In the genomic region with DNA sequence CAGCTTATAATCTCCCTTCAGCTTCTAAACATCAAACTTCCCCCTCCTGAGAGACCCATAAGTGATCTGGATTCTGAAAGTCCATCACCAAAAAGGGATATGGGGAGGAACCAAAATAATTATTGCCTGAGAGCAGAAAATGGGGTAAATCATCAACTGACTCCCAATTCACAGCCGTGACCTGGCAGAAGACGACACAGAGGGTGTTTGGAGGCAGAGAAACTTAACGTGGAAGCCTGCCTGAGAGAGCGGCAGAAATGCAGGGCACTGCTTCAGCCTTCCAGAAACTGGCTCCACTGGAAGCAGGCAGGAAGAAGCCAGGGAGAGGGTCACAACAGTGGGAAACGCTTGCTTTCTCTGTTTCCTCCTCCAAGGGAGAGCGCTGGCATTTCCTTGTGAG, we compare ENCODE assay signal across 19 mouse cellular contexts. TPM values are rescaled to one million over a fixed set of nuclear protein-coding genes. Genes with fewer than 3 reads are reported as not detected.
DNase-seq lines count a peak whose midpoint lies in the region; ATAC-seq lines count a peak whose summit lies in the region.
"Had no signal": no experiment of that assay in that cellular context is flagged by ENCODE, and none has a peak within 500 bp of the region (broad histone marks: within the 10 kb centered on the region; RNA-seq: fewer than 3 reads in every experiment).

No protein-coding gene starts in this region.

- no peak overlapping the region for H3K4me2 ChIP-seq in embryonic facial prominence, embryonic 13.5 days
- no peak overlapping the region for H3K4me2 ChIP-seq in midbrain, embryonic 16.5 days (ENCODE audit: low read length)
- no peak overlapping the region for H3K4me2 ChIP-seq in hindbrain, embryonic 11.5 days (replicated peaks; ENCODE audit: low read depth, low read length)
- H3K4me2 ChIP-seq: forebrain, embryonic 13.5 days; heart, embryonic 11.5 days; heart, embryonic 15.5 days; hindbrain, embryonic 14.5 days had no signal

- H3K27ac ChIP-seq in embryonic facial prominence, embryonic 10.5 days (replicated peaks): peak overlapping the region; percentile 72; the same call in 1 of the 2 replicates
- peak overlapping the region; percentile 51; the same call in 1 of the 2 replicates for H3K27ac ChIP-seq in embryonic facial prominence, embryonic 13.5 days
- H3K27ac ChIP-seq in limb, embryonic 10.5 days: peak overlapping the region; percentile 42; the same call in 1 of the 2 replicates
- no peak overlapping the region for H3K27ac ChIP-seq in midbrain, embryonic 16.5 days (ENCODE audit: low read length)
- H3K27ac ChIP-seq in hindbrain, embryonic 11.5 days (ENCODE audit: low read depth, low read length): no peak overlapping the region
- H3K27ac ChIP-seq: forebrain, embryonic 13.5 days; heart, adult 2 months; heart, embryonic 15.5 days; hindbrain, embryonic 14.5 days had no signal

- no peak overlapping the region for H3K4me3 ChIP-seq in embryonic facial prominence, embryonic 10.5 days
- H3K4me3 ChIP-seq in embryonic facial prominence, embryonic 13.5 days: no peak overlapping the region
- no peak overlapping the region for H3K4me3 ChIP-seq in limb, embryonic 10.5 days
- no peak overlapping the region for H3K4me3 ChIP-seq in midbrain, embryonic 16.5 days (ENCODE audit: low read depth, low read length)
- H3K4me3 ChIP-seq in hindbrain, embryonic 11.5 days (ENCODE audit: low read depth, low read length): no peak overlapping the region
- H3K4me3 ChIP-seq: forebrain, embryonic 13.5 days; heart, adult 2 months; heart, embryonic 15.5 days had no signal

- no peak overlapping the region for H3K9ac ChIP-seq in embryonic facial prominence, embryonic 13.5 days
- H3K9ac ChIP-seq in midbrain, embryonic 16.5 days (ENCODE audit: low read depth, low read length): no peak overlapping the region
- no peak overlapping the region for H3K9ac ChIP-seq in hindbrain, embryonic 11.5 days (ENCODE audit: low read depth, low read length)
- H3K9ac ChIP-seq: forebrain, embryonic 13.5 days; forebrain, postnatal 0 days; heart, embryonic 15.5 days; hindbrain, embryonic 14.5 days had no signal

- DNase-seq in kidney, adult 8-10 months: peak; percentile 29 to 42
- DNase-seq in kidney, adult 11 months: no peak
- DNase-seq in embryonic facial prominence, embryonic 10.5 days (ENCODE audit: low spot score): no peak
- DNase-seq in limb, embryonic 10.5 days (ENCODE audit: low spot score): no peak
- DNase-seq in hindbrain, embryonic 11.5 days (ENCODE audit: low spot score): no peak
- DNase-seq: adrenal gland, adult 2 months; adrenal gland, postnatal 36 days; cerebellum, adult 2 months; cerebellum, postnatal 10 days; forebrain, postnatal 0 days; gastrocnemius, postnatal 14 days; heart, adult 2 months; heart, postnatal 14 days had no signal

- no peaks in the 10 kb centered on the region for H3K9me3 ChIP-seq in embryonic facial prominence, embryonic 10.5 days
- H3K9me3 ChIP-seq in embryonic facial prominence, embryonic 13.5 days: no peaks in the 10 kb centered on the region
- H3K9me3 ChIP-seq in limb, embryonic 10.5 days (replicated peaks): no peaks in the 10 kb centered on the region
- no peaks in the 10 kb centered on the region for H3K9me3 ChIP-seq in midbrain, embryonic 16.5 days (replicated peaks; ENCODE audit: control insufficient read depth, low read length, poor library complexity, severe bottlenecking)
- H3K9me3 ChIP-seq in hindbrain, embryonic 11.5 days (ENCODE audit: control insufficient read depth, low read length): no peaks in the 10 kb centered on the region
- H3K9me3 ChIP-seq: forebrain, embryonic 13.5 days; heart, embryonic 15.5 days had no signal

- 60% methylated on average over 6 of the region's 6 CpGs for WGBS in embryonic facial prominence, embryonic 10.5 days
- WGBS in embryonic facial prominence, embryonic 13.5 days: 57% methylated on average over 6 of the region's 6 CpGs
- WGBS in limb, embryonic 10.5 days: 53% methylated on average over 6 of the region's 6 CpGs
- 72% methylated on average over 6 of the region's 6 CpGs for WGBS in midbrain, embryonic 16.5 days
- whole genome bisulfite sequencing in hindbrain, embryonic 11.5 days: 61% methylated on average over 6 of the region's 6 CpGs

- no peaks in the 10 kb centered on the region for H3K36me3 ChIP-seq in embryonic facial prominence, embryonic 10.5 days (replicated peaks)
- no peaks in the 10 kb centered on the region for H3K36me3 ChIP-seq in embryonic facial prominence, embryonic 13.5 days
- H3K36me3 ChIP-seq in limb, embryonic 10.5 days: no peaks in the 10 kb centered on the region
- H3K36me3 ChIP-seq in midbrain, embryonic 16.5 days (ENCODE audit: control insufficient read depth, insufficient read depth, low read length): no peaks in the 10 kb centered on the region
- H3K36me3 ChIP-seq in hindbrain, embryonic 11.5 days (ENCODE audit: control insufficient read depth, insufficient read depth, low read length): no peaks in the 10 kb centered on the region
- H3K36me3 ChIP-seq: heart, embryonic 15.5 days had no signal

- H3K4me1 ChIP-seq in embryonic facial prominence, embryonic 10.5 days: peaks cover 75% of the 10 kb centered on the region
- H3K4me1 ChIP-seq in embryonic facial prominence, embryonic 13.5 days: peaks cover 47% of the 10 kb centered on the region
- H3K4me1 ChIP-seq in limb, embryonic 10.5 days: peaks cover 60% of the 10 kb centered on the region
- peaks cover 7% of the 10 kb centered on the region; the same call in 1 of the 2 replicates for H3K4me1 ChIP-seq in midbrain, embryonic 16.5 days (ENCODE audit: control insufficient read depth, insufficient read depth, low read length)
- H3K4me1 ChIP-seq in hindbrain, embryonic 11.5 days (replicated peaks; ENCODE audit: control insufficient read depth, insufficient read depth, low read length): peaks cover 4% of the 10 kb centered on the region; the same call in 1 of the 2 replicates

- no peak for ATAC-seq in embryonic facial prominence, embryonic 13.5 days (ENCODE audit: insufficient number of reproducible peaks, insufficient read depth, low FRiP score, low TSS enrichment, low read depth)
- no peak for ATAC-seq in midbrain, embryonic 16.5 days
- no peak for ATAC-seq in hindbrain, embryonic 11.5 days (ENCODE audit: low FRiP score)
- ATAC-seq: forebrain, embryonic 13.5 days; forebrain, postnatal 0 days had no signal

- H3K27me3 ChIP-seq in embryonic facial prominence, embryonic 10.5 days (replicated peaks; ENCODE audit: low read depth, poor library complexity, severe bottlenecking): peaks cover 42% of the 10 kb centered on the region
- no peaks in the 10 kb centered on the region for H3K27me3 ChIP-seq in embryonic facial prominence, embryonic 13.5 days
- H3K27me3 ChIP-seq in limb, embryonic 10.5 days (ENCODE audit: low read depth, poor library complexity, severe bottlenecking): no peaks in the 10 kb centered on the region
- 0 out of 2 replicates have a peak, but pooled peaks cover 3% of the 10 kb centered on the region for H3K27me3 ChIP-seq in midbrain, embryonic 16.5 days (ENCODE audit: control insufficient read depth, insufficient read depth, low read depth, low read length)
- peaks cover 8% of the 10 kb centered on the region; the same call in 1 of the 2 replicates for H3K27me3 ChIP-seq in hindbrain, embryonic 11.5 days (ENCODE audit: control insufficient read depth, insufficient read depth, low read length)
- H3K27me3 ChIP-seq: heart, embryonic 15.5 days had no signal

RNA-seq across cellular contexts. Expression of a gene that starts 35.9 kb away (rescaled TPM):
- 13.0 and 22.2 TPM in 2 replicates for polyA plus RNA-seq in embryonic facial prominence, embryonic 10.5 days (2016; fragmentation: Nextera tagmentation; extraction: Ambion mirVana)
- polyA plus RNA-seq in embryonic facial prominence, embryonic 13.5 days (2015; fragmentation: Nextera tagmentation; extraction: Ambion mirVana): 28.8 and 33.8 TPM in 2 replicates
- polyA plus RNA-seq in limb, embryonic 10.5 days (2016; fragmentation: Nextera tagmentation; extraction: Ambion mirVana): 7.1 and 11.8 TPM in 2 replicates
- 19.0 and 20.1 TPM in 2 replicates for polyA plus RNA-seq in midbrain, embryonic 16.5 days (2015; fragmentation: Nextera tagmentation; extraction: Ambion mirVana)
- polyA plus RNA-seq in hindbrain, embryonic 11.5 days (2014; fragmentation: Nextera tagmentation; extraction: Ambion mirVana): 11.7 and 16.1 TPM in 2 replicates

Comparison
In these comparisons a context has a peak if more than half of its experiments do, and no peak if none do; other contexts are left out.
1. DNase-seq: peak in kidney, adult 8-10 months (2 of 2); none in kidney, adult 11 months (single experiment), embryonic facial prominence, embryonic 10.5 days (single experiment), limb, embryonic 10.5 days (single experiment) and hindbrain, embryonic 11.5 days (single experiment).
2. H3K27ac ChIP-seq: peak in embryonic facial prominence, embryonic 10.5 days (single experiment), embryonic facial prominence, embryonic 13.5 days (single experiment) and limb, embryonic 10.5 days (single experiment); none in midbrain, embryonic 16.5 days (single experiment) and hindbrain, embryonic 11.5 days (single experiment).